Mouse (Mus musculus): ENCODE measurements around the gene Gm49510.

GRCm38 (mm10) chr15:78960088-78960487 lies 60.6 kb downstream of the Gm49510 start:
- no peak for TF ChIP-seq CTCF (IDR thresholded peaks at IDR 0.05; ENCODE audit: low read depth, low read length)
- TF ChIP-seq POLR2A (IDR thresholded peaks at IDR 0.05; ENCODE audit: borderline replicate concordance, low read depth, low read length) = no peak

All from bone marrow macrophage, adult 2 months (primary cell).